Comparison of ENCODE assay signal across 11 mouse cellular contexts in genomic region chr9:61151901-61152337, GRCm38 (mm10).
A peak's percentile ranks its signal among the peaks of the same experiment; 100 is the strongest.
DNase-seq lines count a peak whose midpoint lies in the region; ATAC-seq and TF ChIP-seq lines count a peak whose summit lies in the region.
"Had no signal": no experiment of that assay in that cellular context is flagged by ENCODE, and none has a peak within 500 bp of the region (broad histone marks: within the 10 kb centered on the region; RNA-seq: fewer than 3 reads in every experiment).

No protein-coding gene starts in this region.

- no peak overlapping the region for H3K27ac ChIP-seq in gastrocnemius, adult 2 months
- H3K27ac ChIP-seq in neural tube, embryonic 11.5 days (ENCODE audit: low read depth, low read length), result no peak overlapping the region
- peak overlapping the region; percentile 26 for H3K27ac ChIP-seq in lung, embryonic 15.5 days

- H3K27me3 ChIP-seq in neural tube, embryonic 11.5 days (ENCODE audit: control insufficient read depth, insufficient read depth, low read length), result no peaks in the 10 kb centered on the region
- H3K27me3 ChIP-seq in lung, embryonic 15.5 days, result peaks cover 21% of the 10 kb centered on the region

- ATAC-seq in neural tube, embryonic 11.5 days (ENCODE audit: insufficient read depth, low FRiP score, low TSS enrichment), result no peak
- peak; percentile 88 for ATAC-seq in lung, embryonic 15.5 days (ENCODE audit: borderline replicate concordance, extremely low read depth, low FRiP score, low TSS enrichment)
- ATAC-seq: liver, postnatal 0 days had no signal

- peak; percentile 21 for DNase-seq in gastrocnemius, adult 2 months
- DNase-seq in gastrocnemius, postnatal 10 days, result no peak
- DNase-seq in neural tube, embryonic 11.5 days (ENCODE audit: low spot score), result peak; percentile 10
- DNase-seq in neural tube, embryonic 10.5 days (ENCODE audit: extremely low spot score, low spot score), result no peak
- no peak for DNase-seq in testis, postnatal 14 days (ENCODE audit: low spot score)
- no peak for DNase-seq in cerebellum, adult 9-10 months
- no peak for DNase-seq in cerebellum, adult 18-20 months
- DNase-seq: cerebellum, postnatal 36 days; liver, postnatal 0 days; thymus, postnatal 25 days had no signal

- WGBS in neural tube, embryonic 11.5 days, result 77% methylated on average over 12 of the region's 12 CpGs
- 14% methylated on average over 12 of the region's 12 CpGs for WGBS in lung, embryonic 15.5 days

- no peak overlapping the region for H3K9ac ChIP-seq in neural tube, embryonic 11.5 days (ENCODE audit: low read length)
- no peak overlapping the region for H3K9ac ChIP-seq in lung, embryonic 15.5 days
- H3K9ac ChIP-seq: liver, postnatal 0 days had no signal

- H3K4me2 ChIP-seq in neural tube, embryonic 11.5 days (ENCODE audit: low read depth), result no peak overlapping the region
- H3K4me2 ChIP-seq in lung, embryonic 15.5 days, result no peak overlapping the region

- H3K4me1 ChIP-seq in neural tube, embryonic 11.5 days (ENCODE audit: control insufficient read depth, insufficient read depth, low read length), result peaks cover 12% of the 10 kb centered on the region
- H3K4me1 ChIP-seq in lung, embryonic 15.5 days, result peaks cover 33% of the 10 kb centered on the region

- no peak overlapping the region for H3K4me3 ChIP-seq in gastrocnemius, adult 2 months
- H3K4me3 ChIP-seq in neural tube, embryonic 11.5 days (ENCODE audit: low read depth, low read length), result no peak overlapping the region
- no peak overlapping the region for H3K4me3 ChIP-seq in lung, embryonic 15.5 days

- intact Hi-C loops in gastrocnemius, adult 2 months (cut with DNase I), result no loop called here

- no peaks in the 10 kb centered on the region for H3K36me3 ChIP-seq in neural tube, embryonic 11.5 days (ENCODE audit: control insufficient read depth, insufficient read depth, low read length)
- H3K36me3 ChIP-seq in lung, embryonic 15.5 days, result no peaks in the 10 kb centered on the region

- H3K9me3 ChIP-seq in neural tube, embryonic 11.5 days (ENCODE audit: control insufficient read depth, low read length), result no peaks in the 10 kb centered on the region
- H3K9me3 ChIP-seq in lung, embryonic 15.5 days, result no peaks in the 10 kb centered on the region

- TF ChIP-seq CTCF in gastrocnemius, adult 2 months (IDR thresholded peaks at IDR 0.05), result no peak

Comparison
In these comparisons a context has a peak if more than half of its experiments do, and no peak if none do; other contexts are left out.
1. DNase-seq: peak in gastrocnemius, adult 2 months (single experiment) and neural tube, embryonic 11.5 days (single experiment); none in gastrocnemius, postnatal 10 days (single experiment), neural tube, embryonic 10.5 days (single experiment), testis, postnatal 14 days (single experiment), cerebellum, adult 9-10 months (single experiment) and cerebellum, adult 18-20 months (0 of 2).